Mouse (Mus musculus) forebrain, embryonic 16.5 days (tissue): Measurements from ENCODE around the gene Nfkbie. TPM values are rescaled to one million over a fixed set of nuclear protein-coding genes. Genes with fewer than 3 reads are reported as not detected.
A peak's percentile ranks its signal among the peaks of the same experiment; 100 is the strongest.

Source experiments
- ATAC-seq: fragments of 200-750 bp; cut with Nextera tagmentation; 2 replicates; pipeline ENCODE4 v1.8.0; 2017; ENCODE audit warnings: mild to moderate bottlenecking, moderate library complexity
- H3K27ac ChIP-seq: fragments of 300-500 bp; sonication (generic); 2 replicates; pipeline ENCODE4 v1.5.1; 2014; ENCODE audit warnings: low read length, control low read depth
- H3K27me3 ChIP-seq: fragments of 300-500 bp; sonication (generic); replicated peaks from 2 replicates; pipeline ENCODE4 v1.6.1; 2014; ENCODE audit warnings: low read length; ENCODE audit not compliant: control insufficient read depth, insufficient read depth
- H3K36me3 ChIP-seq: fragments of 300-500 bp; sonication (generic); 2 replicates; pipeline ENCODE4 v1.6.1; 2014; ENCODE audit not compliant: control insufficient read depth, insufficient read depth
- H3K4me1 ChIP-seq: fragments of 300-500 bp; sonication (generic); replicated peaks from 2 replicates; pipeline ENCODE4 v1.6.1; 2014; ENCODE audit warnings: low read length; ENCODE audit not compliant: control insufficient read depth, insufficient read depth
- H3K4me2 ChIP-seq: fragments of 300-500 bp; sonication (generic); 2 replicates; pipeline ENCODE4 v1.6.1; 2014; ENCODE audit warnings: mild to moderate bottlenecking, low read length, control low read depth
- H3K4me3 ChIP-seq: fragments of 300-500 bp; sonication (generic); replicated peaks from 2 replicates; pipeline ENCODE4 v1.5.1; 2014; ENCODE audit warnings: mild to moderate bottlenecking, low read length, control low read depth
- H3K9ac ChIP-seq: fragments of 300-500 bp; sonication (generic); replicated peaks from 2 replicates; pipeline ENCODE4 v1.6.1; 2014; ENCODE audit warnings: low read depth, low read length, control low read depth
- H3K9me3 ChIP-seq: fragments of 300-500 bp; sonication (generic); 2 replicates; pipeline ENCODE4 v1.6.1; 2016; ENCODE audit warnings: low read length; ENCODE audit not compliant: control insufficient read depth
- WGBS: fragments of 180-500 bp; shearing (Covaris S2); extraction: QIAGEN DNeasy Blood & Tissue Kit; methylation state at CpG from one replicate; pipeline ENCODE4 v1.1.7; 2014; 5-methylcytosine and 5-hydroxymethylcytosine counted together
- polyA plus RNA-seq: library from polyadenylated mRNA; unstranded; fragments of >200 nt; fragmentation: Nextera tagmentation; extraction: Ambion mirVana; gene quantifications from 2 replicates; pipeline ENCODE4 v1.2.1, GENCODE M21; 2015

Gene Nfkbie
- polyA plus RNA-seq, 1 experiment from 2014 or later = 3.9 TPM

- peak overlapping the region; percentile 71 for H3K9ac ChIP-seq
- peak overlapping the region; percentile 94 for H3K4me2 ChIP-seq
- H3K4me3 ChIP-seq = peak overlapping the region; percentile 61
- WGBS = 2% methylated on average over 14 of the region's 14 CpGs
- no peak overlapping the region for H3K27ac ChIP-seq
- no peaks in the 10 kb centered on the region for H3K36me3 ChIP-seq
- H3K9me3 ChIP-seq = no peaks in the 10 kb centered on the region
- peaks cover 6% of the 10 kb centered on the region; the same call in 1 of the 2 replicates for H3K27me3 ChIP-seq
- ATAC-seq = no peak
- H3K4me1 ChIP-seq = peaks cover 11% of the 10 kb centered on the region
Measured at GRCm38 (mm10) chr17:45556107-45556489, 595 bp downstream of the Nfkbie start.

GRCm38 (mm10) chr17:45556514-45557245, 1.2 kb downstream of the Nfkbie start:
- no peak overlapping the region for H3K9ac ChIP-seq

GRCm38 (mm10) chr17:45557246-45557824, 1.8 kb downstream of the Nfkbie start:
- Histone ChIP-seq H3K27me3 (peaks cover 6% of the 10 kb centered on the region; the same call in 1 of the 2 replicates), H3K27ac (no peak overlapping the region), H3K9ac (no peak overlapping the region), H3K4me2 (no peak overlapping the region), H3K4me3 (no peak overlapping the region), H3K9me3 (no peaks in the 10 kb centered on the region), H3K4me1 (peaks cover 8% of the 10 kb centered on the region), H3K36me3 (no peaks in the 10 kb centered on the region)
- no peak for ATAC-seq
- WGBS = 76% methylated on average over 7 of the region's 7 CpGs

More at GRCm38 (mm10) chr17:45556514-45557245, 1.2 kb downstream of the Nfkbie start:
- Histone ChIP-seq H3K27ac (no peak overlapping the region), H3K4me3 (no peak overlapping the region; the same call in 1 of the 2 replicates), H3K36me3 (no peaks in the 10 kb centered on the region), H3K9me3 (no peaks in the 10 kb centered on the region), H3K4me2 (peak overlapping the region; percentile 94), H3K27me3 (peaks cover 6% of the 10 kb centered on the region; the same call in 1 of the 2 replicates), H3K4me1 (peaks cover 11% of the 10 kb centered on the region)
- 71% methylated on average over 3 of the region's 3 CpGs for WGBS
- no peak for ATAC-seq

GRCm38 (mm10) chr17:45557998-45558862, 2.7 kb downstream of the Nfkbie start:
- Histone ChIP-seq H3K4me2 (no peak overlapping the region), H3K9ac (no peak overlapping the region), H3K27ac (no peak overlapping the region), H3K4me3 (no peak overlapping the region), H3K27me3 (peaks cover 6% of the 10 kb centered on the region; the same call in 1 of the 2 replicates), H3K9me3 (no peaks in the 10 kb centered on the region), H3K4me1 (peaks cover 8% of the 10 kb centered on the region), H3K36me3 (no peaks in the 10 kb centered on the region)
- 73% methylated on average over 15 of the region's 16 CpGs for WGBS
- no peak for ATAC-seq

GRCm38 (mm10) chr17:45559732-45560525, 4.4 kb downstream of the Nfkbie start:
- no peak overlapping the region for H3K9ac ChIP-seq
- H3K27ac ChIP-seq = no peak overlapping the region
- no peak overlapping the region for H3K4me2 ChIP-seq
- no peak for ATAC-seq
- H3K4me3 ChIP-seq = no peak overlapping the region
- peaks cover 6% of the 10 kb centered on the region; the same call in 1 of the 2 replicates for H3K27me3 ChIP-seq
- H3K4me1 ChIP-seq = peaks cover 14% of the 10 kb centered on the region
- no peaks in the 10 kb centered on the region for H3K9me3 ChIP-seq
- 82% methylated on average over 15 of the region's 15 CpGs for WGBS
- H3K36me3 ChIP-seq = no peaks in the 10 kb centered on the region

- Histone ChIP-seq H3K27ac (no peak overlapping the region), H3K27me3 (no peaks in the 10 kb centered on the region), H3K4me3 (no peak overlapping the region), H3K4me2 (peak overlapping the region; percentile 60), H3K36me3 (peaks cover 16% of the 10 kb centered on the region), H3K4me1 (peaks cover 15% of the 10 kb centered on the region), H3K9me3 (no peaks in the 10 kb centered on the region), H3K9ac (no peak overlapping the region)
- 83% methylated on average over 12 of the region's 12 CpGs for WGBS
- no peak for ATAC-seq
Measured at GRCm38 (mm10) chr17:45563216-45563615, 7.7 kb downstream of the Nfkbie start.

- H3K27ac ChIP-seq = peak within 1 kb of the TSS; percentile 85
- H3K9me3 ChIP-seq = no peaks in the 10 kb centered on the region
- peak within 1 kb of the TSS; percentile 77 for H3K4me3 ChIP-seq
- no peaks in the 10 kb centered on the region for H3K27me3 ChIP-seq
- peak; percentile 88 for ATAC-seq
- WGBS = under 1% methylated on average over 47 of the region's 61 CpGs
- H3K9ac ChIP-seq = peak within 1 kb of the TSS; percentile 93
- peaks cover 23% of the 10 kb centered on the region for H3K36me3 ChIP-seq
- H3K4me1 ChIP-seq = peaks cover 15% of the 10 kb centered on the region
- H3K4me2 ChIP-seq = peak within 1 kb of the TSS; percentile 60
Measured at GRCm38 (mm10) chr17:45563655-45564530, 8.4 kb downstream of the Nfkbie start, which contains the start of gene Slc35b2. Gene Slc35b2, plus strand, starts transcription at chr17:45563874.

- peak overlapping the region; percentile 85 for H3K27ac ChIP-seq
- peak overlapping the region; percentile 60 for H3K4me2 ChIP-seq
- H3K4me3 ChIP-seq = peak overlapping the region; percentile 77
- no peaks in the 10 kb centered on the region for H3K27me3 ChIP-seq
- 7% methylated on average over 18 of the region's 18 CpGs for WGBS
- peaks cover 30% of the 10 kb centered on the region for H3K36me3 ChIP-seq
- no peaks in the 10 kb centered on the region for H3K9me3 ChIP-seq
- H3K9ac ChIP-seq = peak overlapping the region; percentile 93
- no peak for ATAC-seq
- H3K4me1 ChIP-seq = peaks cover 15% of the 10 kb centered on the region
Measured at GRCm38 (mm10) chr17:45564531-45565084, 9.1 kb downstream of the Nfkbie start.
